ENCODE assay signal across 8 mouse cellular contexts in the genomic region with DNA sequence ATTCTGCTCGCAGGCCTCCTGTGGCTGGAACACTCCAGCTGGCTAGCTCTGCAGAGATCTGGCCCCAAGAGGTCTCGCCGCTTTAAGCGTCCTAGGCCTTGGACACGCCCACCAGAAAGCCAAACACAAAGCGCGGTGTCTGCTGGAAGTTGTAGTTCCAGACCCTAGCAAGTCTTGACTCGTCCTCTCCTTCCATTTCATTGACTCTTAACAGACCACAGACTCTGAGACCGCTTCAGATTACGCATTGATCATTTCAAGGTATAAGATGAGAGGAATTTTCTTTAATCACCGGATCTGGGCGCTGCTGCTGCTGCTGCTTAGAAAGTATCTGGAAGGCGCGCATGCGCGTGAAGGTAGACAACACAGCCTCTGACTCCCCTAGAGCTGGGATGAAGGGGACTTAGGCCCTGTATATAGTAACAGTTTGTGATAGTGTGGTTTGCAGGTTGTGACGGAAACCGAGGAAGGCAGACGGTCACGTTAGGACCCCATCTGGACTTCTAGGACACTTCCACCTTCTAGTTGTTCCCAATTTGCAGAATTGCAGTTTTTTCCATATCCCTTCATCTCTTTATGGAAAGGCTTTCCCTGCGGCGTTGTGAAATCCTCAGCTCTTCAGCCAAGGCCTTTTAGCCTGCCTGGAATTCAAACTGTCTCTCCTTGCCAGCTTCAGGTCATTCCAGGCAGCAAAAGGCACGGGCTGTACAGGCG. TPM values are rescaled to one million over a fixed set of nuclear protein-coding genes. Genes with fewer than 3 reads are reported as not detected.
A peak's percentile ranks its signal among the peaks of the same experiment; 100 is the strongest.
DNase-seq lines count a peak whose midpoint lies in the region; ATAC-seq and TF ChIP-seq lines count a peak whose summit lies in the region.

No protein-coding gene starts in this region.

- H3K9ac ChIP-seq in heart, embryonic 13.5 days = peak overlapping the region; percentile 51
- no peak overlapping the region for H3K9ac ChIP-seq in kidney, postnatal 0 days (ENCODE audit: low read depth, low read length)
- peak overlapping the region; percentile 32 for H3K9ac ChIP-seq in liver, adult 2 months (ENCODE audit: low read depth, low read length)

- WGBS in heart, embryonic 13.5 days = 15% methylated on average over 24 of the region's 24 CpGs
- WGBS in kidney, postnatal 0 days = 15% methylated on average over 24 of the region's 24 CpGs
- 5% methylated on average over 24 of the region's 24 CpGs for WGBS in liver, adult 2 months

- no peak for TF ChIP-seq POLR2A in liver, adult 2 months (IDR thresholded peaks at IDR 0.05; ENCODE audit: extremely low read depth, insufficient read depth, low read length)

- H3K79me2 ChIP-seq in liver, adult 2 months (ENCODE audit: control insufficient read depth, insufficient read depth, low read length) = no peaks in the 10 kb centered on the region

- no peak for TF ChIP-seq CTCF in kidney, postnatal 0 days (IDR thresholded peaks at IDR 0.05; ENCODE audit: low read depth)
- TF ChIP-seq CTCF in liver, adult 2 months (IDR thresholded peaks at IDR 0.05; ENCODE audit: low read depth, low read length) = 0 out of 2 replicates have a peak, but pooled peaks have one; percentile 19

- H3K4me3 ChIP-seq in heart, embryonic 13.5 days = peak overlapping the region; percentile 56
- peak overlapping the region; percentile 30 for H3K4me3 ChIP-seq in kidney, postnatal 0 days (replicated peaks; ENCODE audit: low read depth, low read length)
- peak overlapping the region; percentile 39 for H3K4me3 ChIP-seq in liver, adult 2 months (ENCODE audit: insufficient read depth, low read depth, low read length)

- no peaks in the 10 kb centered on the region for H3K36me3 ChIP-seq in heart, embryonic 13.5 days
- no peaks in the 10 kb centered on the region for H3K36me3 ChIP-seq in kidney, postnatal 0 days (ENCODE audit: insufficient read depth, low read length)
- no peaks in the 10 kb centered on the region for H3K36me3 ChIP-seq in liver, adult 2 months (ENCODE audit: control insufficient read depth, insufficient read depth, low read length)

- peaks cover 8% of the 10 kb centered on the region for H3K4me1 ChIP-seq in heart, embryonic 13.5 days
- no peaks in the 10 kb centered on the region for H3K4me1 ChIP-seq in kidney, postnatal 0 days (replicated peaks; ENCODE audit: insufficient read depth, low read length)
- H3K4me1 ChIP-seq in liver, adult 2 months (ENCODE audit: control insufficient read depth, insufficient read depth, low read length) = peaks cover 6% of the 10 kb centered on the region; the same call in 1 of the 2 replicates

- H3K27me3 ChIP-seq in heart, embryonic 13.5 days (replicated peaks) = no peaks in the 10 kb centered on the region
- no peaks in the 10 kb centered on the region for H3K27me3 ChIP-seq in kidney, postnatal 0 days (ENCODE audit: insufficient read depth, low read length)
- no peaks in the 10 kb centered on the region for H3K27me3 ChIP-seq in liver, adult 2 months (ENCODE audit: control insufficient read depth, insufficient read depth, low read length)

- peak overlapping the region; percentile 64 for H3K4me2 ChIP-seq in heart, embryonic 13.5 days
- peak overlapping the region; percentile 50 for H3K4me2 ChIP-seq in kidney, postnatal 0 days (ENCODE audit: low read length)

- peak; percentile 71; the same call in 1 of the 2 replicates for ATAC-seq in heart, embryonic 13.5 days (ENCODE audit: extremely low read depth, insufficient number of reproducible peaks, low FRiP score, low TSS enrichment)
- ATAC-seq in kidney, postnatal 0 days (replicated peaks; ENCODE audit: low FRiP score, low read depth) = peak; percentile 94
- ATAC-seq in monocyte, adult 5-6 weeks (replicated peaks; ENCODE audit: insufficient number of reproducible peaks, low FRiP score, low TSS enrichment, poor library complexity, severe bottlenecking) = peak; percentile 98

- peak overlapping the region; percentile 30; the same call in 1 of the 2 replicates for H3K27ac ChIP-seq in heart, embryonic 13.5 days (replicated peaks)
- no peak overlapping the region for H3K27ac ChIP-seq in kidney, postnatal 0 days
- H3K27ac ChIP-seq in liver, adult 2 months (replicated peaks; ENCODE audit: insufficient read depth, low read depth, low read length) = peak overlapping the region; percentile 81

- no peaks in the 10 kb centered on the region for H3K9me3 ChIP-seq in heart, embryonic 13.5 days
- no peaks in the 10 kb centered on the region for H3K9me3 ChIP-seq in kidney, postnatal 0 days (replicated peaks; ENCODE audit: low read length)

- peak; percentile 88 for DNase-seq in CD4-positive, CD25-positive, alpha-beta regulatory T cell, adult 2 months (ENCODE audit: low read depth, low spot score)
- peak; percentile 69 for DNase-seq in c-Kit-positive CD71-negative TER-119-negative erythroid progenitor cells, embryonic 14.5 days (ENCODE audit: low read depth)
- peak; percentile 90 for DNase-seq in fibroblast of lung, adult 2 months (ENCODE audit: low read depth)
- peak; percentile 97 for DNase-seq in kidney, postnatal 0 days (ENCODE audit: low spot score)
- peak; percentile 95 for DNase-seq in liver, adult 2 months (ENCODE audit: extremely low read depth, low read depth, low spot score)
- DNase-seq in spleen, postnatal 36 days (ENCODE audit: low spot score in 2 of 2) = peak; percentile 83 to 87

RNA-seq across cellular contexts. Expression of gene Abca1, which starts 36.5 kb away (rescaled TPM):
- polyA plus RNA-seq in heart, embryonic 13.5 days (2015; fragmentation: Nextera tagmentation; extraction: Ambion mirVana) = 3.3 and 3.6 TPM in 2 replicates
- 3.7 and 4.7 TPM in 2 replicates for polyA plus RNA-seq in kidney, postnatal 0 days (2015; fragmentation: Nextera tagmentation; extraction: Ambion mirVana)
- total RNA-seq in liver, adult 2 months (2014; rRNA removed) = 65.4 and 89.1 TPM in 2 replicates
- polyA plus RNA-seq in liver, adult 2 months (2012; rRNA removed) = 17.1 and 21.0 TPM in 2 replicates
- total RNA-seq in monocyte, adult 5-6 weeks (2017) = 21.5 to 30.2 TPM (median 25.1 TPM) in 3 replicates
